Mouse (Mus musculus): ENCODE measurements around the gene F2rl3.

Gene F2rl3

DNA sequence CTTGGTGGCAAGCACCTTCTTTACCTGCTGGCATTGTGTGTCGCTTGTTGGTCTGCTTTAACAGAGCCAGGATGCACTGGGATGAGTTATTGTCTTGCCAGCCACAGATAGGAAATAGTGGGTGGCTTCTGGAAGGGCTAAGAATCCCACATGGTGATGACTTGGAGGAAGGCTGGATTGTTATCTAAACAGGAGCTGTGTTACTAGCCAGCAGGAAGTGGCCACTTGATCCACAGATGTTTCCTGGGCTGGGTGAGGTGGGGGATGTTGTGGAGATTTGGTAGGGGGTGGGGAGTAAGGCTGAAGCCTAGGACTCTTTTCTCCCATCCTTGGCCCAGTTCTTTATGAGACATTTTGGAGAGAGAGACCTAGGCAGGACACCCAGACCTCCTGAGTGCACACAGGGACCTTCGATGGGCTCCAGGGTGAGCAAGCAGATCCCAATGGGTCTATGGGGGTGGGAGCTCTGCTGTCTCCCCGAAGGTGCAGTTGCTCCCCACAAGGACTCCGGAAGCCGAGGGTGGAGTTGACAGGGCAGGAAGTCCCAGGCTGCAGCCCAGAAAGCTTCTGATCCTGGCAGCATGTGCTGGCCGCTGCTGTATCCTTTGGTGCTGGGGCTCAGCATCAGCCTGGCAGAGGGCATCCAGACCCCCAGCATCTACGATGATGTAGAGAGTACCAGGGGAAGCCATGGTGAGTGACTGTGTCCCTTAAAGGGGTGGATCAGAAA lies at the start of gene F2rl3:
Gene F2rl3, plus strand, starts transcription at position 559 of the 730 bp plus-strand sequence.
- in situ Hi-C loops (cut with MboI, MseI) = no loop called here

DNA sequence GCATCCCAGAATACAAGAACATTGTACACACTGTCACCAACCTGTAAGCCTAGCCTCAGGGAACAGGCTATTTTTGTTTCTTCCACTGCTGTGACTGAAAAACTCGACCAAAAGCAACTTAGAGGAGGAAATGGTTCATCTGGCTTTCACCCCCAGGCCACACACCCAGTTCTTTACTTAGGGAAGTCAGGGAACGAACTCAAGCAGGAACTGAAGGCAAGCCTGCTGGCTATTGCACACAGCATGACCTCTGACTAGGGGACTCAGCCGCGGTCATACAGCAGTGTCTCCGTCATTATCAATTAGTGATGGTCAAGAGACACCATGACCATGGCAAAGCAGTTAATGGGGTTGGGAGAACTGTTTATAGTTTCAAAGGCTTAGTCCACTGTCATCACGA lies 49.1 kb upstream of the F2rl3 start:
- in situ Hi-C loops (cut with MboI, MseI) = no loop called here

DNA sequence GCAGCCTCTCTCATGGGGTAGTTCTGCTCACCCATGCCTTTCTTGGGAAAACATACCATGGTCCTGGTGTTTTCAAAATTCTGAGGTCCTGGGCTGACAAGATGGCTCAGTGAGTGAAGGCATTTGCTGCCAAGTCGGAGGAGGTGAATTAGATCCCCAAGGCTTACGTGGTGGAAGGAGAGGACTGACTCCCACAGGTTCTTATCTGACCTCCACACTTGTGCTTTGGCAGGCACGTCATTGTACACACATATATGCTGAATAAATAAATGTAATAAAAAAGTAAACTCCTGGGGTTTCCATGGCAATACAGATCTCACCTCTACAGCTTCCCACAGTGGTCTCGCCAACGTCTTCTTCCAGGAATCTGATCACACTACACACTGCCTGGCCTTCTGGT lies 45.1 kb upstream of the F2rl3 start:
- in situ Hi-C loops (cut with MboI, MseI) = no loop called here

DNA sequence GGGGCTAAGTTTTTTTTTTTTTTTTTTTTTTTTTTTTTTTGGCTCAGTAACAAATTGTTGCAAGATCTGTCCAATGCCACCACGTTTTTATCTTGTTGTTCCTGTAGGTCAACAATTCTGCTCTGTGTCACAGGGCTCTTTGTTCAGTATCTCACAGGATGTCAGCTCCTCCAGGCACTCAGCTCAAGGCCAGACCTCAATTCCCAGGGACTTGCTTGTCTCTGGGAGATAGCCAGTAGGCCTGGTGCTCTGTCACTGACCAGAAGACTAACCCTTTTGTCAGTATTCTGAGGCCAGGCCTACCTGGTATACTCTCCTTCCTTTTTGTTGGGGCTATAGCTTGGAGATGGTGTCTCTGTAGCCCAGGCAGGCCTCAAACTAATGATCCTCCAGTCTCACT lies 41.1 kb upstream of the F2rl3 start:
- in situ Hi-C loops (cut with MboI, MseI) = loop anchor here (5.0 kb wide), 1 partner anchor 38 kb away; no protein-coding TSS in a partner anchor

DNA sequence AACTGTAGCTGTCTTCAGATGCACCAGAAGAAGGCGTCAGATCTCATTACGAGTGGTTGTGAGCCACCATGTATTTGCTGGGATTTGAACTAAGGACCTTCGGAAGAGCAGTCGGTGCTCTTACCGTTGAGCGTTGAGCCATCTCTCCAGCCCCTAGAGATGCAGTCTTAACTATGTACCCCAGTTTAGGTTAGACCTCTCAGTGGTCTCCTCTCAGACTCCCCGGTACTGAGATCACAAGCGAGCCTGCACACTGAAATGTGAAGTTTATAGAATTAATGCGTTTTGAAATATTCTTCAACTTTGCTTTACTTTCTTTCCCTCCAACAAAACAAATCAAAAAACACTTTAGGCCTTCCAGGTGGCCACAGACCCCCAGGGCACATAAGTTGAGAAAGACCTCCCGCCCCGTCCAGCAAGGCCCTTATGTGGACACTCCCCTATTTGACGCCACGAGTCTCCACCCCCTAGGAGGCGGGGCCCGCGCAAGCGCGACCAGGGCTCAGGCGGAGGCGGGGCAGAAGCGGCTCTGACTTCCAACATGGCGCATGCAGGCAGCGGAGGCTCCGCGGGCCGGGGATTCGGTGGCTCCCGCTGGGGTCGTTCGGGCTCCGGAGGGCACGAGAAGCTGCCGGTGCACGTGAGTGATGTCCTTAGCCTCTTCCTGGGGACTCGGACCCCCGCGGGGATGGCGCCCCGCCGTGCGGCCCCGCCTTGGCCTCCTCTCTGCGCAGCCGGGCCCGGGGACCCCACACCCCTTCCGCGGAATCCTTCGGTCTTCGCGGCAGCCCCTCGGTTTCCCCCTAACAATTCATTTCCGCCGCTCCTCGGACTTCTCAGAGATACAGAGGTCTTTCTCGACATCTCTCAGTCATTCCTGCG lies 38.7 kb upstream of the F2rl3 start, which contains the start of gene Sin3b:
Gene Sin3b, plus strand, starts transcription at position 517 of the 882 bp plus-strand sequence.
- in situ Hi-C loops (cut with MboI, MseI) = loop anchor here (5.0 kb wide), 1 partner anchor 41 kb away; no protein-coding TSS in a partner anchor

DNA sequence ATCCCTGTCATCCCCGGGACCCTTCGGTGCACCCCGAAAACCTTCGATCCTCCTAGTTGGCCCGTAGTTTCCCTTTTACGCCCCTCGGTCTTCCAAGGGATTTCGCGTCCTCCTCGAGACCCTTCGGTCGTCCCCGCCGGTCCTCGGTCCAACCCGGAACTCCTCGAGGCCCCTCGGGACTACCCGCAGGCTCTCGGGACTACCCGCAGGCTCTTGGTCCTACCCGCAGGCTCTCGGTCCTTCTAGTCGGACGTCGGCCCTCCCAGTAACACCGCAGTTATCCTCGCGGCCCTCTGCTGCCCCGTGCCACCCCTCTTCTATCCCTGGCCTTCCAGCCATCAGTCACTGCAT lies 38.1 kb upstream of the F2rl3 start:
- in situ Hi-C loops (cut with MboI, MseI) = loop anchor here (5.0 kb wide), 1 partner anchor 41 kb away; no protein-coding TSS in a partner anchor

DNA sequence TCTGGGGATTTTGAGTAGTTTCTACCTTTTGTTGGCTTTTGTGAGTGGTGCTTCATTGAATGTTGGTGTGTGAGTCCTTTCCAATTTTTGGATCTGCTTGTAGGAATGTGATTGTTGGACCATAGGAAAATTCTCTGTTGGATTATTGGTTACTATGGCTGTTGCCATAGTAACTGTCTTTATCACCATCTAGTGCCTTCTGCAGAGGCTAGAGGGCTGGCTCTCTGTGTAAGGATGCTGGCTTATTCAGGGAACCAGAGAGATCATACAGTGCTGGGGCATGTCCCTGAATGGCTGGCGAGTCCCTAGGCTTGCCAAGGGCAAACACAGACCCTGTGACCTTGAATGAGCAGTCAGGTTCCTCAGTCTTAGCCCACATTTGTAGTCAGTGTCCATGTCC lies 33.0 kb upstream of the F2rl3 start:
- in situ Hi-C loops (cut with MboI, MseI) = no loop called here

DNA sequence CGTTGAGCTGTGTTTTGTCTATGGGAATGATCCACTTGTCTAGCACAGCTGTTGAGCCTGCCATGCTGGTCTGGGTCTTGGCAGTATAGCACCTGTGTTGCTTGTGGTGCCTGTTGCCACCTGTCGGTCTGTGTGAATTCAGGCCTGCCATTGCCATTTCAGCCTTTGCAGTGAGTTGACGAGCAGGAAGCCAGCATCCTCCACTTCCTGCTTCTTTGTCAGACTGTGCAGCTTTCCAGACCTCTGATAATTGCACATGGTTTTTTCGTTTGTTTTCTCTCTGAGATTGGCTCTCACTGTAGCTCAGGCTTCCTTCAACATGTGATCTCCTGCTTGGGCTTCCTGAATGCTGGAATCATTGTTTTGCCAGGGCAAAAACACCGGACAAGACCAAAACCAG lies 26.7 kb upstream of the F2rl3 start:
- in situ Hi-C loops (cut with MboI, MseI) = no loop called here

DNA sequence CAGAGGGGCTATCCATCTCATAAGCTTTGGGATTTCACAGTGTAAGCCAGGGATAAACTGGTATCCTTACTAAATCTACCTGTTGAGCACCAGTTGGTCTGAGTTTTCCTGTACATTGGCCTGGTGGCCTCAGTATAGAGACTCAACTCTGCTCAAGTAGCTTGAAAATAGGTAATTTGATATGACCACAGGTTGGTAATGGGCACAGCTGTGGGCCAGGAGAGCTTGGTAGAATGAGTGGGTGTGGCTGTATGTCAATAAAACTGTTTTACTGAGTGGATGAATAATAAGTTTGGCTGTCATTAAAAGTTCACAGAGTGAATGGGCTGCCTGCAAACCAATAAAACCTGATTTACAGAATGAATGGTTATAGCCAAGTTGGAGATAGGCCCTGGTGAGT lies 24.8 kb upstream of the F2rl3 start:
- in situ Hi-C loops (cut with MboI, MseI) = no loop called here

DNA sequence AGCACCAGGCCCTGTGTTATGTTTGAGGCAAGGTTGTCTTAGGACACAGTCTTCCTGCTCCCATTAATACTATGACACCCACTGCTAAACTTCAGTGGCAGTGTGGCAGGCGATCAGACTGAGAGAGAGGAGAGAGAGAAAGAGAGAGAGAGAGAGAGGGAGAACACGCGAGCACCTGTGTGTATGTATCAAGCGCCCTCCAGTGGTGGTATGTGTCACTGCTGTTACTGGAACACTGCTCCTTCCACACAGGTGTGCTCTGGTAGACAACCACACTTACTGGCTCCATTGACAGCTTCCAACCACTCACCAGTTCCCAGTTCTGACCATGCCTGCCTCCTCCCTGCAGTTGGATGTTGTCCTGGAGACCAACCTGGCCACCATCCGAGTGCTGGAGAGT lies 15.6 kb upstream of the F2rl3 start:
- in situ Hi-C loops (cut with MboI, MseI) = loop anchor here (5.0 kb wide), 1 partner anchor 64 kb away; no protein-coding TSS in a partner anchor

DNA sequence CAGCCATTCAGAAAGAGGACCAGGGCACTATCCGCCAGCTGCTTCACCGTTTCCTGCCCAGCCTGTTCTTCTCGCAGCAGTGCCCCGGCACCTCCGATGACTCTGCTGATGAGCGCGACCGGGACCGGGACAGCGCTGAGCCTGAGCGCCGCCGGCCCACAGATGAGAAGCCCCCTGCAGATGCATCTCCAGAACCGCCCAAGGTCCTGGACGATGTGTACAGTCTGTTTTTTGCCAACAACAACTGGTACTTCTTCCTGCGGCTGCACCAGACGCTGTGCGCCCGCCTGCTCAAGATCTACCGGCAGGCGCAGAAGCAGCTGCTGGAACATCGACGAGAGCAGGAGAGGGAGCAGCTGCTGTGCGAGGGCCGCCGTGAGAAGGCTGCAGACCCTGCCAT lies 11.8 kb upstream of the F2rl3 start:
- in situ Hi-C loops (cut with MboI, MseI) = loop anchor here (5.0 to 10.0 kb wide), 2 partner anchors 68 to 1475 kb away; partner anchors contain the start of genes Haus8 and Myo9b

DNA sequence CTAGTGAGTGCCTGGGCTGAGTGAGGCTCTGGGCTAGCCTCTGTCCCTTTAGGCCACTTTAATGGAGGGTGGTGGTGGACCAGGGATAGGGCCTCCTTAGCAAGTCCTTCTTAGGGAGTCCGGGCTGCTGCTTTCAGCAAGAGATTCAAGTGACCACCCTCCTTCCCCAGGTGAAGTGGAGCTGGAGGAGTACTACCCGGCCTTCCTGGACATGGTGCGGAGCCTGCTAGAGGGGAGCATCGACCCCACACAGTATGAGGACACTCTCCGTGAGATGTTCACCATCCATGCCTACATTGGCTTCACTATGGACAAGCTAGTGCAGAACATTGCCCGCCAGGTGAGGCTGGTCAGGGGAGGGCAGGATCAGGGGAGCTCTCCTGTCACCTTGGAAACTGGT lies 11.4 kb upstream of the F2rl3 start:
- in situ Hi-C loops (cut with MboI, MseI) = loop anchor here (10.0 kb wide), 1 partner anchor 1475 kb away; the partner anchor contains the start of genes Haus8 and Myo9b

DNA sequence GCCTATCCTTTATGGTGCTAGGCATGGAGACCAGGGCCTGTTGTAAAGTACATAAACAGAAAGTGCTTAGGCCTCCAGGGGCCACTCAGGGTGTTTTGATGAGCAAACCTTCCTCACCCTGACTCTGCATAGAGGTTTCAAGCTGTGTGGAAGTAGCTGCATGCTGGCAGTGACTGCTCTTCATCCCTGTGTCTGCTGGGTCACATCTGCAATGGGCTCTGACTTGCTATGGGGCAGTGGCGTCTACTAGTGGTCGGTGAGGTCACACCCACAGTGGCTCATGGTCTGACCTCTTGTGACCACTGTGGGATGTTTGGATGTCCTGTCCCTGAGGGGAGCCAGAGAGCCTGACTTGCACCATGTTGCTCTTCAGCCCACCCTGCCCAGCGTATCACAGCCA lies 10.6 kb upstream of the F2rl3 start:
- in situ Hi-C loops (cut with MboI, MseI) = loop anchor here (10.0 kb wide), 1 partner anchor 1476 kb away; the partner anchor contains the start of genes Haus8 and Myo9b

DNA sequence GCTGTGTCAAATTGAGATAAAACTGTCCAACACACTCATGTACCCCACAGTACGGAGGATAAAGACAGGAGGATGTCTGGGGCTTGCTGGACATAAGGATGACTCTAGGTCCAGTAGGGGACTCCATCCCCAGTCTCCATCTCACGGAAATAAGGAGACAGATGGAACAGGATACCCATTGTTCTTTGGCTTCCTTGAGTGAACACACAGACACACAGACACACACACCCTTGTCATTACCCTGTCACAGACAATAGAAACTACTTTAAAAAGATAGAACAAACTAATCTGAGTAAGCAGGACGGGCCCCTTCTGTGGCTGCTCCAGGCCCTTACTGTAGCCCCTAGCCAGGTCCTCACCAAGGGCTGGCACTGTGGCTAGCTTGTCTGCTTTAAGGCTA lies 9.4 kb upstream of the F2rl3 start:
- in situ Hi-C loops (cut with MboI, MseI) = loop anchor here (10.0 kb wide), 1 partner anchor 1477 kb away; the partner anchor contains the start of genes Haus8 and Myo9b

DNA sequence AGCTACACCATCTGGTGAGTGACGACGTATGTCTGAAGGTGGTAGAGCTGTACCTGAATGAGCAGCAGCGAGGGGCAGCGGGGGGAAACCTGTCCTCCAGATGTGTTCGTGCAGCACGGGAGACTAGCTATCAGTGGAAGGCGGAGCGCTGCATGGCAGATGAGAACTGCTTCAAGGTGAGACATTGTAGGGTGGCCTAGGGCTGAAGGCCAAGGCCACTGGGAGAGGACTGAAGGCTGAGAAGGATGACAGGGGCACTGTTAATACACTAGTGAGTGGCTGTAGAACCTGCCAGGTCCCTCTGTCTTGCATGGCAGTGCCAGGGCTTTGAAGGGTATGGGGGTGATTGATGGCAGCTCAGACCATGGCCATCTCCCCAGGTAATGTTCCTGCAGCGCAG lies 8.5 kb upstream of the F2rl3 start:
- in situ Hi-C loops (cut with MboI, MseI) = loop anchor here (10.0 kb wide), 1 partner anchor 1478 kb away; the partner anchor contains the start of genes Haus8 and Myo9b

DNA sequence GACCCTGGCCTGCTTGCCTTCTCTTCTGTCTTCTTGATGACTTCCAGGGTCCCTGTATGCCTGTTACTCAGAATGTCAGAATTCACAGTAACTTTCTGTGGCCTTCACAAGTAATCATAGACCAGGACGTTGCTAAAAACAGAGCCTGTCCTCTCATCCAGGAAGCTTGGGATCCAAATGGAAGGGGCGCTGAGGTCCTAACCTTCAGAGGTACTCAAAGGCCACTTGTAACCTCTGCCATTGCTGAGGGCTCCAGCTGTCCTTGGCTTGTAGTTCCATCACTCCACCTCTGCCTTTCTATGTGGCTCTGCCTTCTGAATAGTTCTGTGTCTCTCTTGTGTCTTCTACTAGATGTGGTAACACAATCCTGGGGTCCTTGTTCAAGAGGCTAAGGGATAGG lies 7.9 kb upstream of the F2rl3 start:
- in situ Hi-C loops (cut with MboI, MseI) = loop anchor here (10.0 kb wide), 1 partner anchor 1479 kb away; the partner anchor contains the start of genes Haus8 and Myo9b

DNA sequence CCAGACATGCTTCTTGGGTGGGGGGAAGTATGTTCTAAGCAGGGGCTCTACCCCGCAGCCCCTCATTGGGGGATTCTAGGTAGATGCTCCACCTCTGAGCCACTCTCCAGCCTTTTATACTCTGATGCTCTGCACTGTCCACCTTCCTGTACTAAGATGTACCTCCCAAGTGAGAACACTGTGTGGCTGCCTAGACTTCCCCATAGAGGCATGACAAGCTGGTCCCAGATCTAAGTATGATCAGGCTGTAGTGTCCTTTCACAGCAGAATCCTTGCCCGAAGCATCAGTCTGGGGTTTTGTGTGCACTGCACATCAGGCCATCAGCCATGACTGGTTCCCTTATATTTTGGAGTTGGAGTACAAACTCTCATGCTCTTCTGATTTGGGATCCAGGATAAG lies 5.6 kb upstream of the F2rl3 start:
- in situ Hi-C loops (cut with MboI, MseI) = loop anchor here (10.0 kb wide), 1 partner anchor 1481 kb away; the partner anchor contains the start of genes Haus8 and Myo9b

DNA sequence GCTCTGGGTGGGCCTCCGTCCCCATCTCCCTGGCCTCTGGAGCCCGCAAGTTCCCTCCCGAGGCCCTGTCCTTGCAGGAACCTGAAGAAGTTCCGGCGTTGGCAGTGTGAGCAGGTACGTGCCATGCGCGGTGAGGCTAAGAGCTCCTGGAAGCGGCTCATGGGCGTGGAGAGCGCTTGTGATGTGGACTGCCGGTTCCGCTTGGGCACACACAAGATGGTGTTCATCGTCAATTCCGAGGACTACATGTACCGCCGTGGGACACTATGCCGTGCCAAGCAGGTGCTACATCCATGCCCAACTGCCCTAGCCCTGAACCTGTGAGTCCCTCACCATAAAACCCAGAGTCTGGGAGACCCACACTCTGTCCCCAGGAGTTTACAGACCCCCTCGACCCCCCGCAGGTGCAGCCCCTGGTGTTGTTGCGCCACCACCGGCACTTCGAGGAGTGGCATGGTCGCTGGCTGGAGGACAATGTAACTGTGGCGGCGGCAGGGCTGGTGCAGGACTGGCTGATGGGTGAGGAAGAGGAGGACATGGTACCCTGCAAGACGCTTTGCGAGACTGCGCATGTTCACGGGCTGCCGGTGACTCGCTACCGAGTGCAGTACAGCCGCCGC lies 4.8 kb upstream of the F2rl3 start:
- in situ Hi-C loops (cut with MboI, MseI) = loop anchor here (10.0 kb wide), 1 partner anchor 1482 kb away; the partner anchor contains the start of genes Haus8 and Myo9b

DNA sequence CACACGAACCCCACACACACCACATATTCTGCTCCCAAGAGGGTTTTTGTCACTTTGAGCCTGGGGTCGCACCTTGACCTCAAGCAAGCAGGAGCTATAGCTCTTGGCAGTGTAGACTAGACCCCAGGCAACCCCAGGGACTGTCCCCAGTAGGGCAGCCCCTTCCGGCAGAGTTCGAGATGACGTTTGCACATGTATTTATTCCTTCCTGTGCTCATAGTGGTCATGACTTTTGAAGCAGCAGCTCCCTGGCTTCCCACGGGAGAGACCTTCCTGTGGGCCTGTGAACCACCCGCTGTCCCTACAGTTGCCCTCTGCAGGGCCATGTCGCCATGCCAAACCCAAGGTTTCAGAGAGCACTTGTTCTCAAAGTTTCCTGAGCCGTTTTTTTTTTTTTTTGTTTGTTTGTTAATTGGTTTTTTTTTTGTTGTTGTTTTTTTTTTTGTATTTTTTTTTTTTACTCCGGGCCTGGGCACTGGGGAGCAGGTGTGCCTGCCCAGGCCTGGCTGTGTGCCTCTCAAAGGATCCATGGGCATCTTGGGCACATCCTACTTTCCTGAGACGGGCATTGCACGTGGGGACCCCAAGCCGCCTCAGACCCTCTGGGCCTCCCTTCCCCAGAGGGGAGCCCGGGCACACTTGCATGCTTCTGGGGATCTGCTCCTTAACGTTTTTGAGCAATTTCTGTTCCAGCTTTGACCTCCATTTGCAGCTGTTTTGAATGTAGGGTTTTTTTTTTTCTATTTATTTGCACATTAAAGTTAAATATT lies 4.1 kb upstream of the F2rl3 start:
- in situ Hi-C loops (cut with MboI, MseI) = loop anchor here (10.0 kb wide), 1 partner anchor 1483 kb away; the partner anchor contains the start of genes Haus8 and Myo9b

DNA sequence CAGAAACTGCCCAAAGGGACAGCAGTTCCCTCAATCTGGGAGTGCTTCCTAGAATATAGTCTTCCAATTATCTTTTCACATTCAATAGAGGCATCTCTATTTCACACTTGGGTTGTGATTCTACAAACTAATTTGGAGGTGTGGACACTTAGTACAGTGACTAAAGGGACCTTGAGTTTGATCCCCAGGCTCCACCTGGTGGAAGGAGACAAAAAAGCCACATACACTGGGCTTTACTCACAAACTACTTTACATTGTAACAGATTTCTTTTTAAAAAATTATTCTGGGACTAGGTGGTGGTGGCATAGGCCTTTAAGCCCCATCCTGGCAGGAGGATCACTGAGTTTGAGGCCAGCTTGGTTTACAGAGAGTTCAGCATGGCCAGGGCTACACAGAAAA lies 3.4 kb upstream of the F2rl3 start:
- in situ Hi-C loops (cut with MboI, MseI) = loop anchor here (10.0 kb wide), 1 partner anchor 1484 kb away; the partner anchor contains the start of genes Haus8 and Myo9b

Data from T-helper 1 cell (primary cell).